Mouse (Mus musculus) kidney, postnatal 4 days (tissue): ENCODE measurements around the gene Afmid.
"Not testable (repeated sequence)": the region's sequence is repeated elsewhere in the genome, so short reads cannot be mapped to it uniquely, and the experiment has no call there.

ENCODE experiments used
- DNase-seq, 2 experiments: peaks; one replicate each; pipeline ENCODE4 v3.0.0; 2021; ENCODE audit warnings: mixed read lengths in 2 of 2

Gene Afmid

DNA sequence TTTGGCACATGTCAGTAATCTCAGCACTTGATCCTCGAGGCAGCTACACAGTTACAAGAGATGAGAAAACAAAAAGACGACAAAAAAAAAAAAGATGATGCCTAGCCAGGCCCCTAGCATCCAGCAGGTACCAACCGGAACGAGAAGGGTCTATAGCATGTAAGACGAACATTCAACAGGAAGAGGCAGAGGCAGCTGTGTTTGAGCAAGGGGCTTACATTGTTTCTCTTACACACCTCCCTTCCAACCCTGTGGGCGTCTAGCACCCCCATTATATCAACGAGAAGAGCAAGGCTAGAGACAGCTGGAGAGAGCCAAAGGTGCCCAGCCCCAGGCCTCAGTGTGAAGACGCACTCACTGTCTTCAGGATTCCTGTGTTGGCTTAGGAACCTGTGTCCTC is 1.2 kb downstream of the Afmid start:
- no peak for DNase-seq

DNA sequence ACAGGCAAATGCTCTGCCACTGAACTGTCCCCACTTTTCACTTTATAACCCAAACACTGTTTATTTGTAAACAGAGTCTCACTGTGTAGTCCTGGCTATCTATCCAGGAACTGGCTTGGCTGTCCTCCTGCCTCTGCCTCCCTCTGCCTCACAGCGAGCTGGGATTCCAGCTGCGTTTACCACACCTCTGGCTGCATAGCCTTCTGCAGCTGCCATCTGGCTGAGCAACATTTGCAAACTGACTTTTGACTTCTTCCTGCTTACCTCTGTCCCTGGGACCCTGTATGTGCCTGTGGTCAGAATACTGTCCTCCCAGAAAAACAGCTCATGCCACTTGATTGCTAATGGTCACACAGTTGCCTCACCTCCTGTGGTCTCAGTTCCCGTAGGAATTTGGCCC is 1.7 kb downstream of the Afmid start:
- no peak for DNase-seq

DNA sequence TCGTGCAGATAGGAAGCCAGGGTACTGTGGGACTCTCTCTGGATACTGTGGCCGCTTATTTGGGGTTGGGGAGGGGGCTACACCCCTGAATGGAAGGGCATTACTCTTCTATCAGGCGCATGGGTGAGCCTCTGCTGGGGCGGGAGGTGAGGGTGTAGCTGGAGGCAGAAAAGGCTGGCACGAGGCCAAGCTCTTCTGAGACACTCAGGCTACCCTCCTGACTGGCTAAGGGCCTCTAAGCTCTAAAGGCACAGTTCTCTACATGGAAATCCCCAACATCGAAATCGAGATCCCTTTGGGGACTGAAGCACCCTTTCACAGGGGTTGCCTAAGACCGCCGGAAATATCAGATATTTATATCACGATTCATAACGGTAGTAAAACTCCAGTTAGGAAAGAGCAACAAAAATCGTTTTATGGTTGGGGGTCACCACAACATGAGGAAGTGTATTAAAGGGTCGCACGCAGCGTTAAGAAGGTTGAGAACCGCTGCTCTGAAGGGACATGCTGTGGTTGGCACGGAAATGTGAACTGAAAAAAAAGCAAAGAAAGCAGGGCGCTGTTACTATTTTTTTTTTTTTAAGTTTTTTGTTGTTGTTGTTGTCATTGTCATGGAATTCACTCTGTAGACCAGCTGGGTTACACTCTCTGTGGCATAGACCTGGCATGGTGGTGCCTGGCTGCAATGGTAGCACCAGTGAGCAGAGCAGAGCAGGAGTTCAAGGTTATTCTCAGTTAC is 2.6 kb downstream of the Afmid start:
- DNase-seq = peak; percentile 60 to 76

DNA sequence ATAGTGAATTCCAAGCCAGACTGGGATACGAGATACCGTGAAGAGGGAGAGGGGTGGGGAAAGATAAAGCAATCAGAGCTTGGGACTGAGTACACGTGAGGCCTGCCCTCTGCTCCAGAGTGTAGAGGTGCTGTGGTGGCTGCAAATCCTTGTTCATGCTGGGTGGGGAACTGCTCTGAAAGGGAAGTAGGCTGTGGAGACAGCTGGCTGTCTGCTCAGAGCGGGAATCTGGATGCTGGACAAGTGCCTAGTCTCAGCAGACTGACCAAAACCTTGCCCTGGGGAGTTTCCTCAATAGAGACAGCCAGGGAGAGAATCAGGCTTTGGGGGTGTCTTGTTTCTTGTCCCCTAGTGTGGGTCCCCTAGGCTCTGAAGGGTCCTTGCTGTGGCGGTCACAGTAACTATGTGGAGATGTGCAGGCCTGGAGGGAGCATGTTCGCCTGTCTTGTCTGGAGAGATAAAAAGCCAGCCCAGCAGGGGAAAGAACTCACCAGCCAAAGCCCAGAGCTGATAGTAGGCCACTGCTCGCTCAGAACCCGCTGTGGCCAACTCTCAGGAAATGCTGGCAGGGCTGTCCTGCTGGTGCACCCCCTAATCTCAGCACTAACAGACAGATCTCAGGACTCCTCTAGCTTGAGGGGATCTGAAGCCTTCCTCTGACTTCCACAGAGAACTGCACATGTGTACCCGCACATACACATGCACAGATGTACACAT is 3.3 kb downstream of the Afmid start:
- DNase-seq = peak; percentile 50 to 66

DNA sequence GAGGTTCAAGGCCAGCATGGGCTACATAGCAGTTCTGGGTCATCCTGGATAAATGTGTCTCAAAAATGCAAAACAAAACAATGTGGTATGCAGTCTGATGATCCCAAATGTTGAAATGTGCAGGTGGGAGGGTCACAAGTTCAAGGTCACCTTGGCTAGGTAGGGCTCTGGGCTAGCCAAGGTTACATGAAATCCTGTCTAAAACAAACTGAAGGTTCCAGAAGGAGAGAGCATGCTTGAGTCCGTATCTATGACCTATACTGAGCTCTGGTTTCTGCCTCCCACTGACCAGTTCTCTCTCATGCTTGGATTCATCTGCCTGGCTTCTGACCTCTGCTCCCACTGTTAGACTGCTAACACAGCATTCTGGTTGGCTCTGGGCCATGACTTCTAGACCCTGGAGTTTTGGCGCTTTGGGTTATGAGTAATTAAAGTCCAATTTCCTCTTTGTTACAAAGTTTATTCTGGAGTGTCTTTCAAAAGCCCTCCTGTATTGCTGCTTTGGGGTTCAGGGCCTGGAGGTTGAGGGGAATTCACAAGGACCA is 4.0 kb downstream of the Afmid start:
- peak; percentile 76 to 85 for DNase-seq

DNA sequence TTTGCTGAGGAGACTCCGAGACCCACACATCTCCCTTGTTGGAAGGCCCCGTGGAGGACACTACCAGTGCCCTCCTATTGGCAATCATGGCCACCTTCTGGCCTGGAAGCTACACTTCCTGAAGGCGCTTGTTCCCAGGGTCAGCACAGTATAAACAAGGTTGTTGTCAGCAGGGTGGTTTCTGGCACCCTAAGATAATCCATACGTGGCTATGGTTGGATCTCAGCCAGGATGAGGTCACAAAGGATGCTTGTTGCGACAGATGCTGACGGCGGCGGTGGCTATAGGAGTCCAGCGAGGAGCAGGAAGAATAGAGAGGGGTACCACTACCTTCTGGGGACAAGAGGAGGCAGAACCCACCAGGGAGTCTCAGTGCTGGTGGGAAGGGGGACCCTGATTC is 4.7 kb downstream of the Afmid start:
- no peak for DNase-seq

DNA sequence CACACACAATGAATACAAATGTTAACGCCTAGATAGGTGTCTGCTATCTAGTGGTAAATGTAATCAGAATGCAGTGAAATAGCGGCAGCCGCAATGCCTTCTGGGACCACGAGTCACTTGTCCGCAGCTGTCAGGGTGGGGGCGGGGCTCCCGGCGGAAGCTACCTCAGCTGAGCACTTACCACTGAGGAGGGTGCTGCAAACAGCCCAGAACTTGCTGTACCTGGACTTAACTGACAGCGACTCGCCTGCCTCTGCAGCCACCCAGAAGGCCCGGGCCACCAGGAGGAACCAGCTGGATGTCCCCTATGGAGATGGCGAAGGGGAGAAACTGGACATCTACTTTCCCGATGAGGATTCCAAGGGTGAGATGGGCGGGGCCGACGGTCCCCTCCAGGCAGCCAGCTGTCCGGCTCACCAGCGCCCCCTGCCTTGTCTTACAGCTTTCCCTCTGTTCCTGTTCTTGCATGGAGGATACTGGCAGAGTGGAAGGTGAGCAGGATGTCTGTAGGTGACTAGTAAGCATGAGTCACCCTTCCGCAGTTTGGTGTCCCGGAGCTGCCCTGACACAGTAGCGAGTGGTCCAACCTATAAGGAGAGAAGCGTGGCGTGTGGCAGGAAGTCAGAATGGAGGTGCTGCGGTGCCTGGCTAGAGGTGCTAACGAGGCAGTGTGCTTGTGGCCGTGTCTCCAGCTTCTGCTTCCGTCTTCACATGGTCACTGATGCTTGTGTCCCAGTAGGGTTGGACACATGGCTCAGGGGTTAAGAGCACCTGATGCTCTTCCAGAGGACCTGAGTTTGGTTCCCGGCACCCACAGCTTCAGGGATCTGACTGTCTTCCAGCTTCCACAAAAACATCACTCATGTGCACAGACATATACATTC is 6.6 kb downstream of the Afmid start:
- peak; percentile 86 to 90 for DNase-seq

DNA sequence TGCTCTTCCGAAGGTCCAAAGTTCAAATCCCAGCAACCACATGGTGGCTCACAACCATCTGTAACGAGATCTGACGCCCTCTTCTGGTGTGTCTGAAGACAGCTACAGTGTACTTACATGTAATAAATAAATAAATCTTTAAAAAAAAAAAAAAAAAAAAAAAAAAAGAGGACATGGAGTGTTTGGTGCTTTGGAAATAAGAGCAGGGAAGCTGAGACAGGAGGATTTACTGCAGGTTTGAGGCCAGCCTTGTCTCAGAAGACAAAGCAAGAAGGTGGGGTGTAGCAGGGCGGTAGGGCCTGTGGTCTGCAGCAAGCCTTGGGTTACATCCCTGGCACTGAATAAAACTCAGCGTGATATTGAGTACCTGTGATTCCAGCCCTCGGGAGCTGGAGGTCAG is 7.8 kb downstream of the Afmid start:
- DNase-seq = not testable (repeated sequence)

DNA sequence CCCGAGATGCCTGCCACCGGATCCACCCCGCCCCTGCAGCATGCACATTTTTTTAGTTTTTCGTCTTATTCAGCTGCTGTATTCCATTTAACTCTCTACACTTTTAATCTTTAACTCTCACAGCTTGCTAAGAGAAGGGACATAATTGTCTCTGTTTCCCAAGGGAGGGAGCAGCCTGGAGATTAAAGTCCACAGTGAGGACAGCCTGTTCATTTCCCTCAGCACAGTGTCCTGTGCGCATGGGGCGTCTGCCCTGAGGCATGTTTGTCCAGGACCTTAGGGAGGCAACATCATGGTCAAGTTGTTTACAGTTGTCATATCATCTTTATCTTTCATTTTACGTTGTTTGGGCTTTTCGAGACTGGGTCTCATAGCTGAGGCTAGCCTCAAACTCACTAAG is 8.4 kb downstream of the Afmid start:
- peak in 1 of 2 experiments; percentile 44 for DNase-seq

DNA sequence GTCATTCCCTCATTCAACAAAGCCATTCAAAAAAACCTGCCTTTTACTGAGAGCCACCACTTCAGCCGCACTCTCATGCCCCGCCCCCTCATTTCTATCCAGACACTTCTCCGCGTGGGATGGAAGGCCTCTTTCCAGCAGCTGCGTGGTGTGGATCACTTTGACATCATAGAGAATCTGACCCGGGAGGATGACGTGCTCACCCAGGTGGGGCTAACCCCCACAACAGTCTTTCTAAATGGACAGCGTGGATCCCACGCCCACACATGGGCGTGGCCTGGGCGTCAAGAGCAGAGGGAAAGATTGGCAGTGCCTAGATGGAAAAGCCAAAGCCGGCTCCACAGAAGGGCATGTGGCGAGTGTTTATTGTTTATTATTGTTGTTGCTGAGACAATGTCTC is 10.6 kb downstream of the Afmid start:
- DNase-seq = peak; percentile 50 to 67

DNA sequence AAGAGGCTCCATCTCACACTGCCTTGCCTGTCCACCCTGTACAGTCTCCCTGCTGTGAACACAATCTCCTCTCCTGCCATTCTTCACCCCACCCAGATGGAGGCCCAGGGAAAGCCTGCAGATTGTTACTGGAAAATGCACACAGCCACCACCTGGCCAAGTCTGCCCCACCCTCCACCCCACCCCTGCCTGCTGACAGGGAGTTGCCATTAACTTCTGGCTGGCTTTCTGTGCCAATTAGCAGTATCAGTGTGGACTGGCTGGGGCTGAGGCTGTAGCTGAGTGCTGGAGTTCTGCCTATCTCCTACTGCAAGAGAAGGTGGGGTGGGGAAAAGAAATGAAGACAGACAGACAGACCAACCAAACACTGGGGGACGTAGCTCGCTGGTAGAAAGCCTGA is 12.8 kb downstream of the Afmid start:
- DNase-seq = peak in 1 of 2 experiments; percentile 46

DNA sequence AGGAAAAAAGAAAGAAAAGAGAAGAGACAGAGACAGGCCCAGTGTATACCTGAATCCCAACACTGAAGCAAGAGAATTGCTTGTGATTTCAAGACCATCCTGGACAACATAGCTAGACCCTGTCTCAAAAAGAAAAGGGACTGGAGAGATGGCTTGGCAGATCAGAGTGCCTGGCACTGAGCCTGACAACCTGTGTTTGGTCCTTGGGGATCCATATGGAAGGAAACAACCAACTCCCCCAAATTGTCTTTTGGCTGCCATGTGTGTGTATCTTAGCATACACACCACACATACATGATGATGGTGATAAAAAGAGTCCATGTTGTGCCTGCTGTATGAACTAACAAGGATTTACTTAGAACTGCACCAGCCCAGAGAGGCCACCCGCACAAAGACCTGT is 13.3 kb downstream of the Afmid start:
- no peak for DNase-seq

DNA sequence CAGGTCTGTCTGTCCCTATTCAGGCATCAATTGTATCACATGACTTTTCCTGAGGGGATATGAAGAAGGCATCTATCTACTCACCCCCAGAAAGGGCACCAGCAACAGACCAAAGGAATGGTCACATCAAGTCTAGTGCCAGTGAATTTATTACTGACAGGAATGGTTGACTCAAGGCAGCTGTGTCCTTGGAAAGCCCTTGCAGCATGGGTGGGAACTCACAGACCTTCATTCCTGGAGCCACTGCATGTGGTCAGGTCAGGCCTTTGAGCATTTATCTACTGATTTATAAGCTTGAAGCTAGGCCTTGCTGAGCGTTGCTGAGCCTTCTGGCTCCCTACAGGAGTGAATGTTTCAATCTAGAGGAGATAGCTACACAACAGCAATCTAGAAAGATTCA is 15.2 kb downstream of the Afmid start:
- DNase-seq = no peak

DNA sequence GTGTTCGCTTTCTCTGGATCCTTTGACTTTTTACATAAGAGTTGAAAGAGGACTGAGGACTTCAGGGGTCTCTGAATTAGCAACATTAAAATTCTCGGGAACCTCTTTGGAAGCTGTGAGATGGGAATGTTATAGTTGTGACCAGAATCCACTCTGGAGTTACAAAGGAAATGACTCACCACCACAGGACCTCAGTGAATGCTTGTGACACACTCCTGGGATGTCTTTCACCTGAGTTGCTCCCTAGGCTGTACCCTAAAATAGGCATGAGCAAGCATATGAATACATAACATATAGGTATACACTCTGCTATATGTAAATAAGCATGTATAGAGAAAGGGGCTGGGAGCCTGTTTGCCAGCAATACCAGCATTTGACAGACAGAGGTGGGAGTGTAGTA is 17.7 kb downstream of the Afmid start:
- DNase-seq = no peak

DNA sequence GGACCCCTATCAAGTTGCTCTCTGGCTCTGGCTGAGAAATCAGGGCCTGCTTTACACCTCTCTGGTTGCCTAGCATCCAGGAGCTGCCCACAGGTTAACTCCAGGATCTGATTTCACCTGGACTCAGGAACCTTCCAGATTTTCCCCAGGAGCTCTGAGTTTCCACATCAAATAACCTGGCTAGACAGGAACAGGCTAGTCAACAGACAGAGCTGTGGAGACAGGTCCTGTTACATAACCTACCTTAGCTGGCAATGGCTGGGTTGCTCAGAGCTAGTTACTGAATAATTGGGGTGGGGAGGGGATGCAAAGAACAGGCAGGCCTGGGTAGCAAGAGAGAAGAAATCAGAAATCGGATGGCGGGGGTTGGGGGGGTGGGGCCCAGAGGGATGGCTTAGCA is 19.3 kb downstream of the Afmid start:
- no peak for DNase-seq

DNA sequence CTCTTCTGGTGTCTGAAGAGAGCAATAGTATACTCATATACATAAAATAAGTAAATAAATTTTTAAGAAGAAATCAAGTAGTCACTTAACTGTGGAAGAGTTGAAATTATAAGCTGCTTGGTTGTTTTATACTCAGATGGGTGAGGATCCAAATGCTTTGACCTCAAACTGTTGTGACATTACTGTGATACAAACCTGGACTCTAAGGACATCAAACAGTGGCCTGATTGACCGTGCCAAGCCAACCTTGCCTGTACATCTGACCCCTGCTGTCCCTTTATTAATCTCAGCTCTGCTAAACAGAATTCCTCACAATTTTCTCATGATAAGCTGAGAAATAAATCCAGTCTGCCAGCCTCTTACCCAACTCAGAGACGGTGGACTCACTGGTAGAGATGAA is 19.9 kb downstream of the Afmid start:
- DNase-seq = no peak

DNA sequence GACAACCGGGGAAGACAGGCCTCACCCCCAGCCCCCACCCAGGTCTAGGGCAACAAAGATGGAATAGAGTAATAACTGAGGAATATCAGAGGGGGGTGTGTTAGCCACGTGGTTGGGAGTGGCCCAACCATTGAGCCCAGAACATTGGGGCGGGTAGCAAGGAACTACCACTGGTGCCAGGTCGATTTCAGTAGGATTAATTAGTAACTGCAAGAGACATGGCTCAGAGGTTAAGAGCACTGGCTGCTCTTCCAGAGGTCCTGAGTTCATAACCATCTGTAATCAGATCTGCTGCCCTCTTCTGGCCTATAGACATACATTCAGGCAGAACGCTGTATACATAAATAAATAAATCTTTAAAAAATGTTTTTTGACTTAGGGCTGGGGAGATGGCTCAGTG is 20.9 kb downstream of the Afmid start:
- peak in 1 of 2 experiments; percentile 38 for DNase-seq

DNA sequence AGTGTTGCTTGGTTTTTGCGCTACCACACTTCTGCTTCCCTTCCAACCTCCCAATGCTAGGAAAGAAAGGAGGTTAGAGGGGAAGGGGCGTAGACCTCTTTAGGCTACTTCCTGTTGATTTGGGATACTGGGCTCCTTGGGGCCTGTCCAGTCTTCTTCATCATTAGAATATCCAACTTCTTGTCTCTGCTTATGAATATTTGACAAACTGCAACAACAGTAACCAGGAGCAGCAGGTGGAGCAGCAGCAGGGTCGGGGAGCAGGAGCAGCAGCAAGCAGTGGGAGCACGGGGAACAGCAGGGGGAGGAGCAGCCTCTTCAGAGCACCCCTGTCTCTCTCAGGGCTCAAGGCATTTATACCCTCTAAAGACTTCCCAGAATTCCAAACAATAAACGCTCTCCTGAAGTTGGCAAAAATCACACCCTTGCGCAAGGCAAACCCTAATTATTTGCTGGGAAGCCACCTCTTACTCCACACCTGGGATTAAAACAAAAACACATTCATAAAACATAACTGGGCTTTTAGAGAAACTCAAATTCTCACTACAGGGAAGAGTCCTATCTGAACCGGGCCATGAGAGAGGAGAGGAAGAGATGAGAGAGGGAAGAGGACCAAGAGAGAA is 22.0 kb downstream of the Afmid start:
- no peak for DNase-seq

DNA sequence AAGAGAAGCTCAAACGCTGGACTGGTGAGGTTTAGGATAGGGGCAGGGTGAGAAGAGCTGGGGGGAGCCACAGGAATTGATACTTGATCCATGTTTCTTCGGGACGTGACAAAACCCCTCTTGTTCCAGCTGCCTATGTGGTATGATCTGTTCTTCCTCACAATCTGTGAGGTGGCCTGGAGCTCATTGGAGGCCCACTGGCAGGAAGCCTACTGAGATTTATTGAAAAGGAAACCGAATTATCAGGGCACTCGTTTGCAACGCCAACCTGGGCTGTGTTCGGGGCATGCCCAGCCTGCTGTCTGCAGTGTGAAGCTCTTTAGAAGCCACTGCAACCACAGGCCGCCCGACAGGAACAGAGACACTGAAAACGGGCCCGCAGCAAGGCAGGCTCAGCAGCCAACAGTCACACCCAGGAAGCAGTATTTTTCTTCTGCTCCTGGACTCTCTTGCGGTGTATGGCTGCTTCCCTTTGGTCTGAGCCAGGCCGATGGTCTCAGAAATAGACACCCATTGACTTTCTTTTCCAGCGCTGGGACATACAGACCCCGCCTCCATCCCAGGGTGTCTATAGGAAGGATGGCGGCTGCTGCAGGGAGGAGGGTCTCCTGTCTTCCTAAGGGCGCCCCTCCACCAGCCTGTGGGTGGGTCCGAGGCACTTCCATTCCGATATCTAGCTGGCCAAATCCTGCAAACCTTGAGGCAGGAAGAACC is 22.7 kb downstream of the Afmid start:
- DNase-seq = no peak

DNA sequence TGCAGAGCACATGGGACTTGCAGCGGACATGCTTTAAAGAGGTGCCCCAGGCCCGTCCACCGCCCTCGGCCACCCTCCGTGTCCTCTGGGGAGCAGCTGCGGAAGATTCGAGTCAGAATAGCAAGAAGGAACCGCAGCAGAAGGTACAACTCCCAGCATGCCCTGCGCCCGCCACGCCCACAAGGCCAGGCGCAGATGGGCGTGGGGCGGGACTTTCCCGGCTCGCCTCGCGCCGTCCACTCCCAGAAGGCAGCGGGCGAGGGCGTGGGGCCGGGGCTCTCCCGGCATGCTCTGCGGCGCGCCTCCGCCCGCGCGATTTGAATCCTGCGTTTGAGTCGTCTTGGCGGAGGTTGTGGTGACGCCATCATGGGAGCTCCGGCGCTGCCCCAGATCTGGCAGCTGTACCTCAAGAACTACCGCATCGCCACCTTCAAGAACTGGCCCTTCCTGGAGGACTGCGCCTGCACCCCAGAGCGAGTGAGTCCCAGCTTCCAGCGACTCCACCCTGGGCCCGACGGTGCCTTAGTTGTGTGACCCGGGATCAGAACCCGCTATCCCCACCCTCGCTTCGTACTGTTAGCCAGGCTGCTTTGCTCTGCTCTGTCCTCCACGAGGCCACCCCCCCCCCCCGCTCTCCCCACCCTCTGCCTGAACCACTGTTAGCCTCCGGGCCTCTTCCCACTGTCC is 23.4 kb downstream of the Afmid start, which contains the start of gene Birc5:
Gene Birc5, plus strand, starts transcription at position 267 of the 687 bp plus-strand sequence.
- peak; percentile 98 to 99 for DNase-seq

DNA sequence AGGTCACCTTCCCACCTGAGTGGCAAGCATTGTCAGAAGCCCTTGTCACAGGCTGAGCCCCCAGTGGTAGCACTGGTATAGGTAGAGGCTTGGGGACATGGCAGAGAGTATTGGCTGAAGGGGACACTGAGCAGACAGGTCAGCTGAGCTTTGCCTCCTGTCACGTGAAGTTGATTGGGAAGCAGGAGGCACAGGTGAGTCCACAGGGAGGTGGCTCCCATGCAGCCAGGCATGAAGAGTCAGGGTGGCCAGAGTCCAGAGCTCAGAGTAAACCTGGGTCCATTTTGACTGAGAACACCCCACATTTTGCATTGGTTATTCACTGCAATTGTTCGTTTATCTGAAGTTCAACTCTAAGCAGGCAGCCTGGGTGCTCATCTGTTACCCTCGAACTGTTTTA is 27.2 kb downstream of the Afmid start:
- DNase-seq = no peak
